Mouse (Mus musculus): ENCODE data around the gene Narfl.

GRCm38 (mm10) chr17:25727265-25728008 lies 46.1 kb upstream of the Narfl start, which contains the start of the genes Chtf18 and Rpusd1:
- TF ChIP-seq POLR2A (IDR thresholded peaks at IDR 0.05; ENCODE audit: low read depth, low read length) (peak; percentile 40), CTCF (conservative IDR thresholded peaks at IDR 0.05; ENCODE audit: insufficient read depth, insufficient read length, low read depth, low read length) (no peak)
